19 mouse cellular contexts compared by ENCODE assay signal in genomic region chrX:110810753-110811506, GRCm38 (mm10). TPM values are rescaled to one million over a fixed set of nuclear protein-coding genes. Genes with fewer than 3 reads are reported as not detected.
DNase-seq lines count a peak whose midpoint lies in the region; ATAC-seq and TF ChIP-seq lines count a peak whose summit lies in the region.
"Had no signal": no experiment of that assay in that cellular context is flagged by ENCODE, and none has a peak within 500 bp of the region (broad histone marks: within the 10 kb centered on the region; RNA-seq: fewer than 3 reads in every experiment).

No protein-coding gene starts in this region.

- TF ChIP-seq CTCF in forebrain, postnatal 0 days (IDR thresholded peaks at IDR 0.05; ENCODE audit: low read depth): no peak

- H3K36me3 ChIP-seq in forebrain, postnatal 0 days (ENCODE audit: insufficient read depth): no peaks in the 10 kb centered on the region
- H3K36me3 ChIP-seq in midbrain, embryonic 11.5 days (ENCODE audit: control insufficient read depth, insufficient read depth, low read length): no peaks in the 10 kb centered on the region
- H3K36me3 ChIP-seq in neural tube, embryonic 15.5 days: no peaks in the 10 kb centered on the region
- H3K36me3 ChIP-seq: limb, embryonic 13.5 days had no signal

- peak; percentile 5 for DNase-seq in embryo, embryonic 9.5 days (ENCODE audit: extremely low spot score)
- DNase-seq in forebrain, postnatal 0 days: peak; percentile 27
- DNase-seq in midbrain, embryonic 11.5 days (ENCODE audit: low spot score, missing footprints): peak; percentile 89
- no peak for DNase-seq in frontal cortex, adult 2 months (ENCODE audit: extremely low spot score in 1 of 2, low spot score in 1 of 2)
- no peak for DNase-seq in urinary bladder, postnatal 10 days (ENCODE audit: low spot score)
- no peak for DNase-seq in thymus, postnatal 36 days
- DNase-seq: adrenal gland, postnatal 25 days; heart, adult 2 months; kidney, adult 18-20 months; kidney, postnatal 4 days; liver, postnatal 0 days; lung, postnatal 36 days; retina, postnatal 1 day had no signal

- ATAC-seq in forebrain, postnatal 0 days: 0 out of 2 replicates have a peak, but pooled peaks have one; percentile 4
- ATAC-seq in midbrain, embryonic 11.5 days (ENCODE audit: low FRiP score): peak; percentile 59
- no peak for ATAC-seq in neural tube, embryonic 15.5 days (ENCODE audit: low FRiP score)
- ATAC-seq: liver, postnatal 0 days had no signal

- no peak overlapping the region for H3K9ac ChIP-seq in forebrain, postnatal 0 days
- peak overlapping the region; percentile 44; the same call in 1 of the 2 replicates for H3K9ac ChIP-seq in midbrain, embryonic 11.5 days (ENCODE audit: low read length)
- no peak overlapping the region for H3K9ac ChIP-seq in neural tube, embryonic 15.5 days (replicated peaks)
- H3K9ac ChIP-seq: limb, embryonic 13.5 days; liver, postnatal 0 days had no signal

- peak overlapping the region; percentile 51 for H3K4me2 ChIP-seq in forebrain, postnatal 0 days (ENCODE audit: low read depth)
- peak overlapping the region; percentile 49 for H3K4me2 ChIP-seq in midbrain, embryonic 11.5 days
- peak overlapping the region; percentile 60 for H3K4me2 ChIP-seq in neural tube, embryonic 15.5 days
- H3K4me2 ChIP-seq: limb, embryonic 13.5 days had no signal

- peak overlapping the region; percentile 67 for H3K27ac ChIP-seq in forebrain, postnatal 0 days (ENCODE audit: low read depth, low read length)
- peak overlapping the region; percentile 91 for H3K27ac ChIP-seq in midbrain, embryonic 11.5 days (ENCODE audit: low read depth, low read length)
- peak overlapping the region; percentile 58 for H3K27ac ChIP-seq in neural tube, embryonic 15.5 days (replicated peaks)
- H3K27ac ChIP-seq: heart, adult 2 months; limb, embryonic 13.5 days had no signal

- 32% methylated on average over 5 of the region's 5 CpGs for WGBS in forebrain, postnatal 0 days
- 23% methylated on average over 5 of the region's 5 CpGs for WGBS in midbrain, embryonic 11.5 days
- 36% methylated on average over 5 of the region's 5 CpGs for WGBS in neural tube, embryonic 15.5 days

- no peaks in the 10 kb centered on the region for H3K27me3 ChIP-seq in forebrain, postnatal 0 days (ENCODE audit: insufficient read depth, low read length)
- H3K27me3 ChIP-seq in midbrain, embryonic 11.5 days (ENCODE audit: control insufficient read depth, insufficient read depth, low read length): no peaks in the 10 kb centered on the region
- H3K27me3 ChIP-seq in neural tube, embryonic 15.5 days (replicated peaks): no peaks in the 10 kb centered on the region

- peak overlapping the region; percentile 27 for H3K4me3 ChIP-seq in forebrain, postnatal 0 days (ENCODE audit: low read depth, low read length)
- H3K4me3 ChIP-seq in midbrain, embryonic 11.5 days (ENCODE audit: low read depth, low read length): peak overlapping the region; percentile 35
- H3K4me3 ChIP-seq in neural tube, embryonic 15.5 days (replicated peaks): no peak overlapping the region
- H3K4me3 ChIP-seq: heart, adult 2 months; limb, embryonic 13.5 days had no signal

- H3K9me3 ChIP-seq in forebrain, postnatal 0 days (ENCODE audit: low read length): no peaks in the 10 kb centered on the region
- no peaks in the 10 kb centered on the region for H3K9me3 ChIP-seq in midbrain, embryonic 11.5 days (ENCODE audit: control insufficient read depth, low read length)
- no peaks in the 10 kb centered on the region for H3K9me3 ChIP-seq in neural tube, embryonic 15.5 days (replicated peaks)
- H3K9me3 ChIP-seq: limb, embryonic 13.5 days had no signal

- no peaks in the 10 kb centered on the region for H3K4me1 ChIP-seq in forebrain, postnatal 0 days (ENCODE audit: insufficient read depth)
- H3K4me1 ChIP-seq in midbrain, embryonic 11.5 days (ENCODE audit: control insufficient read depth, insufficient read depth, low read length): no peaks in the 10 kb centered on the region
- H3K4me1 ChIP-seq in neural tube, embryonic 15.5 days: no peaks in the 10 kb centered on the region
- H3K4me1 ChIP-seq: limb, embryonic 13.5 days had no signal

RNA-seq across cellular contexts. Expression of gene Pou3f4, which starts 3.1 kb away (rescaled TPM):
- total RNA-seq in forebrain, postnatal 0 days (2014; rRNA removed): 17.9 and 23.1 TPM in 2 replicates
- 5.1 and 6.6 TPM in 2 replicates for polyA plus RNA-seq in forebrain, postnatal 0 days (2015; fragmentation: Nextera tagmentation; extraction: Ambion mirVana)
- polyA plus RNA-seq in midbrain, embryonic 11.5 days (2014; fragmentation: Nextera tagmentation; extraction: Ambion mirVana): 32.4 and 33.8 TPM in 2 replicates
- 5.4 and 6.3 TPM in 2 replicates for polyA plus RNA-seq in neural tube, embryonic 15.5 days (2015; fragmentation: Nextera tagmentation; extraction: Ambion mirVana)
- polyA plus RNA-seq in frontal cortex, adult 2 months (2012; rRNA removed): 10.4 and 11.2 TPM in 2 replicates
- total RNA-seq: adrenal gland, postnatal 25 days; common myeloid progenitor, adult 5-6 weeks; heart, adult 2 months; heart, postnatal 25 days had no signal
- polyA plus RNA-seq: heart, adult 2 months; liver, postnatal 0 days; spleen, adult 2 months; testis, adult 2 months had no signal

Comparison
In these comparisons a context has a peak if more than half of its experiments do, and no peak if none do; other contexts are left out.
1. DNase-seq: peak in embryo, embryonic 9.5 days (single experiment), forebrain, postnatal 0 days (single experiment) and midbrain, embryonic 11.5 days (single experiment); none in frontal cortex, adult 2 months (0 of 2), urinary bladder, postnatal 10 days (single experiment) and thymus, postnatal 36 days (0 of 2).
2. Peak in every context shown above with its lines, with median percentiles within 50 percentile points of each other: H3K27ac ChIP-seq and H3K4me2 ChIP-seq.